Mouse (Mus musculus) mouse embryonic stem cell (cell line): ENCODE results near the gene Cbx7.

ENCODE experiments used
- in situ Hi-C, 2 experiments: fragments of 300-500 bp; cut with MboI; formaldehyde crosslinking; loops; 1 replicate in 1 of 2; 3 replicates in 1 of 2; pipeline ENCODE4 v1.14.3; 2019 to 2020; ENCODE audit warnings: low sequenced_read_pairs in 2 of 2, low pct_unique_long_range_greater_than_20kb in 1 of 2, mixed read lengths in 1 of 2; ENCODE audit not compliant: unreplicated experiment in 1 of 2

Gene Cbx7

DNA sequence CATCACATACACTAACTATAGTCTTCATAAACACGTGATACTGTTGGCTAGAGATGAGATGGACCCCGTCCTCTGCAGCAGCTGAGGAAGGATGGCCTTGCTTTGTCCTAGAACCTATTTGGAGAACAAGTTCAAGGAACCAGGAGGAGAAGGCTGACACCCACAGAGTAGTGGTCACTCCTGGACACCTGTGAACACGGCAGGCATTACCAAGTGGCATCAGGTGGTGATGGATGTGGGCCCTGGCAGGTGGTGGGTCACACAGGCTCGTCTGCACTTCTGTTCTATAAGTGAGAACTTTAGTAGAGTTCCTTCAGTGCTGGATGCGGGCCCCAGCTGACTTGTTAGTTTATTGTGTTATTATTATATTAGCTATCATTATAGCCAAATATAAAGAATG is 86.1 kb downstream of the Cbx7 start:
- in situ Hi-C loops, result no loop called here

DNA sequence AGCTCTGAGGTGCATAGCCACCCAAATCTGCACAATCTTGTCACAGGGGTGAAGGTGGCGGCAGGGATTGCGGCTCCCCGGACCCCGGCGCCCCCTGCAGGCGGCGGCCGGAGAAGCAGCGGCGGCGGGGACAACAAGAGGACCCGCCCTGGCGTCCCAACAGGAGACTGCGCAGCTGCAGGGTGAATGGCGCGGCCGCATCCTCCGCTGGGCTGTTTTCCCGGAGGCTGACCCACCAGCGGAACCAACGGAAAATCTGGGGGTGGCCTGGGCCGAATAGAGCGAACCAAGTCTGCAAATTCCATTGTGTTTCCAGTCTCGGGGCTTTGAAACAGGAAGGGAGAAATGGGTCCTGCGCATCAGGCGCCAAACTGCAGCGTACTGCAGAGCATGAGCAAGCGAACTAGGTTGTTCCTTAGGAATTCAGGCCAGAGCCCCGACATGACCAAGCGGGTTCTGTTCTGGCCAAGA is 87.5 kb downstream of the Cbx7 start:
- in situ Hi-C loops, result no loop called here

DNA sequence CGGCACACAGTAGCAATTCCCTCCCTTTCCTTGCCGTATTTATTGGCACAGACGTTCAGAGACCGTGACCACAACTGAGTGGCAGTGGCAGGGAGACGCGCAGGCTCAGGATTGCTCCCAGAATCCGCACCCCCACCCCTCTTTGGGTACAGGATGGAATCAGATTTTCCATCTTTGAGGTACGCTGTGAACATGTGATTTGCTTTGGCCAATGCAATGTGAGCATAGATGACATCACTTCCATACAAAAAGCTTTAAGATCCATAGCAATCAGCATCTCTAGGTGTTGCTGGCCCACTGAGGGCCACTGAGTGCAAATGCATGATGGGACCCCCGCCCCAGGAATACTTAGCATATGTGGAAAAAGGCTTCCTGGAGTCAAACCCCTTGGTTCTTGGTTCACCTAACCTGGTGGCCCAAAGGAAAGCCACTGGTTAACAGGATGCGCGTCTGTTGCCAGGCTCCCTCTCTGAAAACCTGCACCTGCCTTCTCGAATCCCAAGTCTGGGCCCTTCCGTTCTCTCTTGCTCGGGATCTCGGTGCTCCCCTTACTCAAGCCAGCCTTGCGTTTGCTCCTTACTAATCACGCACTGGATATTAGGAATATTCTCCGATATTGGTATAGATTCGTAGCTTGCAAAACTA is 88.2 kb downstream of the Cbx7 start:
- in situ Hi-C loops, result no loop called here

DNA sequence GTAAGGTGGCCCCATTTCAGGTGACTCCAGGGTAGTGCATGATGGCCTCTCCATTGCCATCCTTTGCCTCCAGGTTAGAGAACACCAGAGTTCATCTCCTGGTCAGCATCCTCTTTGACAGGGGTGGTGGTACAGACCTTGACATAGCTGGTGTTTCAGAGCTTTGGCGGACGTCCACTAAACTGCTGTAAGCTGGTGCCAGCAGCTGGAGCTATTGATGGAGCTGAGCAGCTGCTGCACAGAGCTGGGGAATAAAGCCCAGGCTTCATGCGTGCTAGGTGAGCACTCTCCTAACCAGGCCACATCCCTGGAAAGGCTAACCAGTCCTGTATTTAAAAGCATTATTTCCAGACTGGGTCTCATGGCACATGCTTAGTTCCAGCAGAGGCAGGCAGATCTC is 90.4 kb downstream of the Cbx7 start:
- in situ Hi-C loops, result no loop called here

DNA sequence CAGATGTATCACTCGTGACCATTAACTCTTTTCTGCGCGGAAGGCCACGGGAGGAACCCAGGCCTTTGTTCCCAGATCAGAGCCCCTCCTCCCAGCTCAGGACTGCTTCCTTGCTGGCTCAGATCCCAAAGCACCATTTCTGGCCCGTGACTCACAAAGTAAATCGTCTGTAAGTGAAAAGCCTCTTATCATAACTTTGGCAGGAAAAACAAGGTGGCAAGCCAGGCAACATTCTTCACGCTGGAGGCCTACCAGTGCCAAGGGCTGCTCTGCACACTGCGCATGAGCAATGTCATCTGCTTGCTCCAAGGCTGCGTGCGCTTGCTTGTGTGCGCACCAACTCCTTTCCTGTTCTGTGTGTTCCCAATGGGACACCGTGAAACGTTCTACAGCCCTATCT is 91.6 kb downstream of the Cbx7 start:
- in situ Hi-C loops, result loop anchor here in 1 of 2 experiments (5.0 kb wide), 1 partner anchor 47 kb away; the partner anchor contains the start of genes Cbx6 and Npcd

DNA sequence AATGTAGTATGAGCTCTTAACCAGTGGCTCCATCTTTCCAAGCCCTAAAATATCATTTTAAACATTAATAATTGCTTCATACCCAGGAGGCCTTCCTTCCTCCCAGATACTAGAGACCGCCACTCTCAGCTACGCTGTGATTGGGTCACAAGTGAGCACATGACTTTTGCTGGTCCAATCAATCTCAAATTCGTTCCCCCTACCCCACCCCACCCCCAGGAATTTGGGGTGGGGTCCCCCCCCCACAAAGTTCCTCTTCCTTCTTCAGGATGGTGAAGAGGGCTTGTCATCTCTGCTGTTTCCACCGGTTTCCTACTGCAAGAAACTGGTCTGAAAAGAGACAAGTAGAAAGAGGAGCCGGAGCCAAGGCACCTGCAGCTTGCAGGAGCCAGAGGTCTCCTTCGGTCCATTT is 92.2 kb downstream of the Cbx7 start:
- in situ Hi-C loops, result loop anchor here in 1 of 2 experiments (5.0 kb wide), 1 partner anchor 46 kb away; the partner anchor contains the start of genes Cbx6 and Npcd

DNA sequence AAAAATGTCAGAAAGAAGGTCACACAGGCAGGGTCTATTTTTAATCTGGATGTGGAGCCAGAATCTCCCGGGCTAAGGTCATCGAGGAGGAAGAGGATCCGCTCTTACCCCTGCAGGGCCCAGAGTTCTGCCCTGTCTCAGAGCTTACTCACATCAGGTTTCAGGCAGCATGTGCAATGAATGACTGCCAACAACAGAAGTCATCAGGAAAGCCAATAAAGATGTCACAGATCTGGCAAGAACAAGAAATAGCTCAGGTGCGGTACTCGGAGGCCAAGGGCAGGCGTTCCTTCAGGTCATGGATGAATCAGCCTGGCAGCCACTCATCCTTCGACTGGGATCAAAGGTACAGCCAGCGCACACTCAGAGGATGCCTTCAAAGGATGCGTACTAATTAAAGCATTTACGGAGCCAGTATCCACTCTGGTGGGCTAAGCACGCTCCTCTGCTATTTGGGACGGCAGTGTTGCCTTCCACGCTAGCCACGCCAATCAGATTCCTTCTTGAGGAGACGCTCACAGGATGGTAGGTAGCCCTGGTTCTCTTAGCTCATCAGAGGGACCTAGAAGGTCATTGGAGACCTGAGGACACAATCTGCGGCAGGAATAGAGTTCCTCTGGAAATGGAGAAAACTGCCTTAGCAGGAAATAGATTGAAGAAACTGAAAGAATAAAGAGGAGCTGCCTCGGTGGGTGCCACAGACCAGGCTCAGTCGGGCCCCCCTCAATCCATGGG is 95.5 kb downstream of the Cbx7 start:
- in situ Hi-C loops, result loop anchor here in 1 of 2 experiments (5.0 kb wide), 1 partner anchor 43 kb away; the partner anchor contains the start of genes Cbx6 and Npcd

DNA sequence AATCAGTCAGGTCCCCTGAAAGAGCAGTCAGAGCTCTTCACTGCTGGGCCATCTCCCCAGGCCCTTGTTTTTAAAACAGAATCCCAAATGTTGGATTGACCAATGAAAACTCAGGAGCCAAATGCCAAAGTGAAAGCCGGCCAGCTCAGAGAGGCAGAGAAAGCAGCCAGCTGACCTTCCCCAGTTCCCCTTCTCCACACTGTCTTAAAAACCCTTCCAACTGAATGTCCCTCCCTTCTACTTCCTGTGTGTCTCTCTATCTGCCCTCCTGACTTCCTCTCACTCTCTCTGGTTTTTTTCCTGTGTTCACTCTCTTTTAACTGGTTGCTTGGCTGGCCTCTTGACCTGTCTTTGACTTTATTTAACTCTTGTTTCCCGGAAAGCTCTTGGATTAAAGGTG is 96.9 kb downstream of the Cbx7 start:
- in situ Hi-C loops, result no loop called here

DNA sequence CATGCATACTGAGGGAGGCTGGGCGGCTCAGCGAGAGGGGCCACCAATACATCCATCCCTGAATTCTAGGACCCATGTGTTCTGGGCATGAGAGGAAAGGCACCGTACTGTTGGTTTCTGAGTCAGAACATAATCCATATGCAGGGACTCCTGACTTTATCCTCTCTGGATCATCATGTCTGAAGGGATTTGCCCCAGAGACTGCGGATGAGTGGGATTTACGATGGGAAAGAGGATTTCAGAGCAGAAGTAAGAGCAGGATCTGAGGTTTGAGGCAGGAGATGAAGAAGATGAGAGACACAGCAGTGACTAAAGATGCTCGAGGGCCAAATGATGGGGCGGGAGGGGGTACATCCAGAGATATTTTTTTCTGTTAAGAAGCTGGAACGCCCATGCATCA is 97.4 kb downstream of the Cbx7 start:
- in situ Hi-C loops, result no loop called here

DNA sequence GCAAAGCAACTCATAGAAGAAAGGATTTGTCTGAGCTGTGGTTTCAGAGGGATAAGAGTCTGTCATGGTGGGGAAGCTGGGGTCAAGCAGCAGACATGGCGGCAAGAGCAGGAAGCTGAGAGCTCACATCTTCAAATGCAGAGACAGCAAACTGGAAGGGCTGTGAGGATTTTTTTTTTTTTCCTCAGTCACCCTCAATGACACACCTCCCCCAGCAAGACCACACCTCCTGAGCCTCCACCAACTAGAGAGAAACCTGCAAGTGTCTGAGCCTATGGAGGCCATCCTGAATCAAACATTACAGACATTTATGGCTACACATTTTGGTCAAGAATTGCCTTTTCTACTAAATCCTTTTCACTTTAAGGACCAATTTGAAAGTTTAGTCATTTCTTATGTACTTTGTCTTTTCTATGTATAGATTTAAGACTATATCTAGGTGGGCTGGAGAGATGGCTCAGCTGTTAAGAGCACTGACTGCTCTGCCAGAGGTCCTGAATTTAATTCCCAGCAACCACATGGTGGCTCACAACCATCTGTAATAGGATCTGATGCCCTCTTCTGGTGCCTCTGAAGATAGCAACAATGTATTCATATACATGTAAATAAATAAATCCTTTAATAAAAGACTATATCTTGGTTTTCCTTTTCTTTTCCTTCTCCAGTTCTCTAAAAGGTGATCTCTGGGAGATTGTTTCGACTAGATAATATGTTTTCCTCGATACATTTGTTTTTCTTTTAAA is 103.5 kb downstream of the Cbx7 start:
- in situ Hi-C loops, result no loop called here
